Mouse (Mus musculus) cerebellum, adult 11 months (tissue): ENCODE data around the gene Exoc2.

Experiments
- DNase-seq: peaks from one replicate; pipeline ENCODE4 v3.0.0; 2022

Gene Exoc2

DNA sequence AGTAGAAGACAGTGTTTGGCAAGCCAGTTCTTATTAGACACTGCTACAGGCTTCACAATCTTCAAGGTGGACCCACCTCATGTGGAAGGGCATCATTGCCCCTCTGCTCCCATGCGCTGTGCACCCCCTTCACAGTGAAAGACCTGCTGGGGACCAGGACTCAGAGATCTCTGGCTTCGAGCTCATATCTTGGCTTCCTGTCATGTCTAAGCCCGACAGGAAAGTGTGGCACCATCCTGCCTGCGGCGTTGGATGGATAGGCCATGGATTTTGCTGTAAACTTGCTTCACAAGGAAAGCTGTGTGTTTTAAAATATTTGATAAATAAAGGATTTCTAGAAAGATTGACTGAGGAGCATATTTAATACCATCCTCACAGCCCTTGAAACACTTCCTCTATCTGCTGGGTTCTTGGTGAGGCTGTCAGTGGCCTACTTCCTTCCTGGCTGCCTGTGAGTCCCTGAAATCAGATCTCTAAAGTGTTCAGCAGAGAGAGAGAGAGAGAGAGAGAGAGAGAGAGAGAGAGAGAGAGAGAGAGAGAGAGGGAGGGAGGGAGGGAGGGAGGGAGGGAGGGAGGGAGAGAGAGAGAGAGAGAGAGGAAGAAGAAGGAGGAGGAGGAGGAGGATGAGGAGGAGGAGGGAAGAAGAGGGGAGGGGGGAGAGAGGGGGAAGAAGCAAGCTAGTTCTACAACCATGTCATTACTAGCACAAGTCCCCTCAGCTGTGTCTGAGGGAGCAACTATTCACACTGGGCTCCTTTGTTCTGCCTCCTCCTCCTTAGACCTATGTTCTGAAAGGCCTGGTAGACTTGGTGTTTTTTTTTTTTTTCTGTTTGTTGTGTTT lies 207.0 kb downstream of the Exoc2 start:
- DNase-seq, result no peak

DNA sequence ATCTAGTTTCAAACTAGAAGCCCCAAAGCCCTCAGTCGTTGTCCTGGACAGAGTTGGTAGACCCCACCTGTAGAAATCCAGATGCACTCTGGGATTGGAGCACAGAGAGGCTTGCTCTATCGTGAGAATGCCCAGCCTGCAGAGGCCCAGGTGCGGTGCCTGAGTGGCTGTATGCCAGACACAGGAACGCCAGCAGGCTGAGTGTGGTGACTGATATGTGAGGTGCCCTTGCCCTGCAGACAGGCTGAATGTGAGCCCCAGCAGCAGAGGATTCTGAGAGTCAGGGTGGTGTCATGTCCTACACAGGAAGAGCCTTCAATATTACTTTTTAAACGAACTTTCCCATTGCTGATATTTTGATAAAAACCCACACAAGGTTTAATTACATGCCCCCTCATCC lies 208.0 kb downstream of the Exoc2 start:
- no peak for DNase-seq

DNA sequence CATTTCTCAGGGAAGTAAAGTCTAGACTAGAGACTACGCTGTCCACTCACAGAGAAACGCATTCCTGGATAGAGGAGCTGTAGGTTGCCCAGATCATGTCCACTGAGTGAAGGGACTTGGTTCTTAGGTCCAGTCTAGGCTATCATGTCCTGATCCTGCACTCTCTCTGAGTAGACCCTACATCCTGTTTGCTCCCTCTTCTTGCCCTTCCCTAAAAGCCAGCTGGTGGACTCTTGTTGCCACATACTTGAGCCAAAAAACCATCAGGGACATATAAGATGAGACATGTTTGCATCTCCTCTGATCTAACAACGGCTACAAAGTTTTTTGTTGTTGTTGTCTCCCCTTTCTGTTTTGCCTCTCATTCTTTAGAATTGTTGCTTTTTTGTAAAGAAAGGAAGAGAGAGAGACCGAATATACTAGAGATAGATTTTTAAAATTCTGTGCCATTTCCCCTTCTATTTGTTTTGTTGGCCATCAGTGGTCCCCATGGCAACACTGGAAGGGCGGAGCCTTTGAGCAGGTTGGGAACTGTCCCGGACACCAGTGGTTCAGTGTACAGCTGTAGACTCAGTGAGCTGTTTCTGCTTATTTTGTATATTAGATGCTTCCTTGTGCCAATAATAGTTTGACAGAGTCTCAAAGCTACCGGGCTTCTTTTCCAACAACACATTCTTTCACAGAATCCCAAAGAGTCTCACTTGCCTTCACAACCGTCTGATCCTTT lies 209.7 kb downstream of the Exoc2 start:
- no peak for DNase-seq
